Mouse (Mus musculus) CH12.LX (cell line): ENCODE measurements around the gene Mea1.
A peak's percentile ranks its signal among the peaks of the same experiment; 100 is the strongest.

ENCODE experiments used
- CTCF ChIP-seq, 2 experiments: IDR thresholded peaks in 1 of 2; conservative IDR thresholded peaks in 1 of 2; 2 replicates each; pipeline ENCODE4 v1.5.1; 2011 to 2012; ENCODE audit warnings: low read depth in 2 of 2, low read length in 2 of 2, improper control_type of control experiment in 1 of 2, inconsistent platforms in 1 of 2, mild to moderate bottlenecking in 1 of 2, moderate library complexity in 1 of 2
- EP300 ChIP-seq: IDR thresholded peaks from 2 replicates; pipeline ENCODE4 v1.6.1; 2011; ENCODE audit warnings: low read length, improper control_type of control experiment
- JUND ChIP-seq: conservative IDR thresholded peaks from 2 replicates; pipeline ENCODE4 v1.6.1; 2011; ENCODE audit warnings: low read depth, low read length, improper control_type of control experiment
- MAX ChIP-seq: IDR thresholded peaks from 2 replicates; pipeline ENCODE4 v1.6.1; 2011; ENCODE audit warnings: low read length, improper control_type of control experiment
- MAZ ChIP-seq: IDR thresholded peaks from 2 replicates; pipeline ENCODE4 v1.6.1; 2012; ENCODE audit warnings: low read depth, mild to moderate bottlenecking, inconsistent platforms, low read length, improper control_type of control experiment, moderate library complexity
- MYC ChIP-seq: IDR thresholded peaks from 2 replicates; pipeline ENCODE4 v1.6.1; 2011; ENCODE audit warnings: low read depth, mild to moderate bottlenecking, improper control_type of control experiment, low read length
- POLR2A ChIP-seq: IDR thresholded peaks from 2 replicates; pipeline ENCODE4 v1.6.1; 2011; ENCODE audit warnings: low read depth, mild to moderate bottlenecking, improper control_type of control experiment, low read length
- SIN3A ChIP-seq: IDR thresholded peaks from 2 replicates; pipeline ENCODE4 v1.6.1; 2012; ENCODE audit warnings: low read length, improper control_type of control experiment, inconsistent platforms
- SMC3 ChIP-seq: IDR thresholded peaks from 2 replicates; pipeline ENCODE4 v1.6.1; 2011; ENCODE audit warnings: low read depth, low read length, improper control_type of control experiment
- TCF12 ChIP-seq: IDR thresholded peaks from 2 replicates; pipeline ENCODE4 v1.6.1; 2014; ENCODE audit warnings: low read depth, mild to moderate bottlenecking, inconsistent platforms, low read length, improper control_type of control experiment
- USF1 ChIP-seq: IDR thresholded peaks from 2 replicates; pipeline ENCODE4 v1.6.1; 2014; ENCODE audit warnings: low read depth, mild to moderate bottlenecking, inconsistent platforms, low read length, improper control_type of control experiment

- TF ChIP-seq CTCF (conservative IDR thresholded peaks at IDR 0.05 in 1 of 2, IDR thresholded peaks at IDR 0.05 in 1 of 2; ENCODE audit: low read depth in 2 of 2, low read length in 2 of 2) (0 out of 4 replicates have a peak, but pooled peaks of 1 of the 2 experiments have one; percentile 0), MYC (no peak), POLR2A (no peak), MAZ (no peak), EP300 (no peak), USF1 (no peak), SMC3 (no peak), MAX (no peak), JUND (no peak), TCF12 (no peak), SIN3A (no peak)
These were observed 47.4 kb downstream of the Mea1 start for GRCm38 (mm10) chr17:46725731-46726645.
